Mouse (Mus musculus) E14TG2a.4 (cell line): ENCODE data around the gene Gm44511.

ENCODE experiments used
- CTCF ChIP-seq: conservative IDR thresholded peaks from 2 replicates; pipeline ENCODE4 v1.5.1; 2014; ENCODE audit warnings: low read length
- POU5F1 ChIP-seq: IDR thresholded peaks from 2 replicates; pipeline ENCODE4 v1.6.1; 2014; ENCODE audit warnings: low read length, borderline replicate concordance

DNA sequence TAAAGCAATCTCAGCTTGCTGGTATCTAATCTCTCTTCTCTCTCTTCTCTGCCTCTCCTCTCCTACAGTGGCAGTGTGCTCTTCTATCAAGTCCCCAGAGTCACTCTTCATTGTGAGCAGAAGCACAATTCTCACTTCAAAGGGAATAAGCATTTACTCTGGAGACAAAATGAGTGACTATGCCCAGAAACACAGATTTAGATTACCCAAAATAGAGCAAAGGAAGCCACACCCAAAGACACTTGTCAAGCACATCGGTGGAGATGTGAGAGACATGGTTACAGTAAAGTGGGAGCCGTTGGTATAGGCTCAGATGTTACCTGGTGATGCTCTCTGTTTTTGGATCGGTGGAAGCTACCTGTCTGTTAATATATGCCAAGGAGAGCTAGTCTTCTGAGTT is 26.7 kb upstream of the Gm44511 start:
- TF ChIP-seq CTCF (no peak), POU5F1 (no peak)
